Mouse (Mus musculus) lung, postnatal 0 days (tissue): Measurements from ENCODE around the gene Bpifb1.

ENCODE experiments used
- CTCF ChIP-seq: IDR thresholded peaks from 2 replicates; pipeline ENCODE4 v1.5.1; 2016; ENCODE audit warnings: antibody characterized with exemption, mild to moderate bottlenecking
- EP300 ChIP-seq: IDR thresholded peaks from 2 replicates; pipeline ENCODE4 v1.6.1; 2016; ENCODE audit warnings: antibody characterized with exemption, mild to moderate bottlenecking, control low read depth

DNA sequence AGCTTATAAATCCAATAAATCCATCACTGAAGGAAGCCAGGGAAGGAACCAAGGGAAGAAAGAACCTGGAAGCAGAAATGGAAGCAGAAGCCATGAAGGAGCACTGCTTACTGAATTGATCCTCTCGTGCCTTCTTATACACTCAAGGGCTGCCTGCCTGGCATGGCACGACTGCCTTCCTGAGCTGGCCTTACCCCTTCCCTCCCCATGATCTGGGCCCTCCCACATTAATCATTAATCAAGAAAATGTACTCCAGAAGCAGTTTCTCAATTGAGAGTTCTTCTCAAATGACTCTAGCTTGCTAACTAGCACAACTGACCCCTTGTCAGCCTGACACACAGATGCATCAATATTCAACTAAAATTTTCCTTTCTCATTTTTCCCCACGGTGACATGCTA, 21.4 kb upstream of the Bpifb1 start:
- no peak for TF ChIP-seq CTCF
- no peak for TF ChIP-seq EP300
